Mouse (Mus musculus): ENCODE results near the gene Lipc. TPM values are rescaled to one million over a fixed set of nuclear protein-coding genes. Genes with fewer than 3 reads are reported as not detected.

Gene Lipc
- polyA plus RNA-seq, 2 experiments: 0.38 TPM; not detected in 1

DNA sequence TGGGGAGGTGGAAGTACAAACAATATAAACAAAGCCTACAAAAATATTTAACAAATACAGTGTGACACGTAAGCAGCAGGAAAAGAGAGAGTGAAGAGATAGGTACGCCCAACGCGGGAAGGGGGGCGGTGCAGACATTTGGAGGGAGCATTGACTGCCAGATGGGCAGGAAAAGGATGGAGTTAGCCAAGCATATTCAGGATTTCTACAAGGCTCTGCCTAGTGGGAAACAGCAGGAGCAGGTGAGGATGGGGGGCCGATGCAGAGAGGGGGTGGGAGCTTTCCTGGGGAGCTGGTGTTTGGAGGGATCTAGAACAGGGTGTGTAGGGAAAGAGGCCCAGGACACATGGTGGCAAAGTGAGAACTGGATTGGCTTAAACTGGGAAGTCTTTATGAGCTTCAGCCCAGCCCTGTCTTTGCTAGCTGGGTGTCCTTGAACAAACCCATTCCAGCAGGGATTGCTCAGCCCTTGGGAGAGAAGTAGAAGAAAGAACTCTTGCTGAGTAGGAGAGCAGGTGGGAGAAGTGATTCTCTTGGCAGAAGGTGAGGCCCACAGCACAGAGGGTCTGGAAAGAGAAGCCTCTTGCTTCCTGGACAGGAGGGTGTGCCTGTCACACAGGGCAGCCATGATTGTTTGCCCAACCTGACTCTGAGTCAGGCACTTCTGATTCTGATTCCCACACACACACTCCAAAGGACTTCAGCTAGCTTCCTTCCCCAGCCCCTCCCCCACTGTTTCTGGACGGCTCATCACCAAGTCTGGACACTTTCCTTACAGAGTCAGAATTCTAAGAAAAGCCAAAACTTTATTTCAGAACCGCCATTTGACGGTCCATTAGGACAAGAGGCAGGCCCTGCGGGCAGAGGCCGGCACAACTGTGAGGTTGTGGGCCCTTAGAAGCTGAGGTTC, 49.0 kb downstream of the Lipc start:
- H3K9me3 ChIP-seq (ENCODE audit: control insufficient read depth, low read length): no peaks in the 10 kb centered on the region
- TF ChIP-seq POLR2A (IDR thresholded peaks at IDR 0.05; ENCODE audit: borderline replicate concordance, extremely low read depth, insufficient read depth, insufficient read length): no peak

DNA sequence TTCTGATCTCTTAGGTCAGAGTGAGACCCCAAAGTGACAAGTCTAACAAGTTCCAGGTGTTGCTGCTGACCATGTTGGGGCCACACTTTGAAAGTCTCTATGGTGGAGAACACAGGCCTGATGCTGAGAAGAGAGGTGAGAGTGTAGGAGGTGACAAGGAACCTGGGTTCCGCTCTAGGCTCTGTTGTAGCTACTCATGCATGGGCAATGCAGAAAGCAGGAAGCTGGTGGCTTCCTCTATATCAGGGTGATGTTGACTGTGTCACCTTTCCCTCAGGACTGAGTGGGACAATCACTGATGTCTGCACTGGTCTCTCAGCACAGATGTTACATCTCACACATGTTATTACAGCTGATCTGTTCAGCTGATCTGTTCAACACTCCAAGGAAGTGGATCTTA, 57.8 kb downstream of the Lipc start:
- no peak overlapping the region for H3K4me2 ChIP-seq (replicated peaks; ENCODE audit: low read depth, low read length, severe bottlenecking)
- H3K27me3 ChIP-seq (ENCODE audit: control insufficient read depth, insufficient read depth, low read length): no peaks in the 10 kb centered on the region
- H3K9ac ChIP-seq (ENCODE audit: low read depth, low read length, severe bottlenecking): no peak overlapping the region
- peaks cover 3% of the 10 kb centered on the region; the same call in 1 of the 2 replicates for H3K4me1 ChIP-seq (ENCODE audit: control insufficient read depth, insufficient read depth, low read length)
- no peak for DNase-seq (ENCODE audit: low spot score)
- no peak for TF ChIP-seq POLR2A (IDR thresholded peaks at IDR 0.05; ENCODE audit: borderline replicate concordance, extremely low read depth, insufficient read depth, insufficient read length)
- WGBS: 88% methylated on average over 1 of the region's 1 CpGs
- no peaks in the 10 kb centered on the region for H3K36me3 ChIP-seq (ENCODE audit: control insufficient read depth, insufficient read depth, low read length)
- no peaks in the 10 kb centered on the region for H3K9me3 ChIP-seq (ENCODE audit: control insufficient read depth, low read length)
- H3K4me3 ChIP-seq (replicated peaks; ENCODE audit: low read length): no peak overlapping the region
- H3K27ac ChIP-seq (replicated peaks; ENCODE audit: low read depth, low read length): no peak overlapping the region
- no peak for ATAC-seq (ENCODE audit: low FRiP score, low read depth)

More for the DNA sequence above, 49.0 kb downstream of the Lipc start:
- Histone ChIP-seq H3K36me3 (ENCODE audit: control insufficient read depth, insufficient read depth, low read length) (no peaks in the 10 kb centered on the region), H3K9ac (ENCODE audit: low read depth, low read length, severe bottlenecking) (no peak overlapping the region), H3K4me3 (replicated peaks; ENCODE audit: low read length) (no peak overlapping the region), H3K4me1 (ENCODE audit: control insufficient read depth, insufficient read depth, low read length) (no peaks in the 10 kb centered on the region), H3K4me2 (replicated peaks; ENCODE audit: low read depth, low read length, severe bottlenecking) (no peak overlapping the region), H3K27me3 (ENCODE audit: control insufficient read depth, insufficient read depth, low read length) (no peaks in the 10 kb centered on the region), H3K27ac (replicated peaks; ENCODE audit: low read depth, low read length) (no peak overlapping the region)
- ATAC-seq (ENCODE audit: low FRiP score, low read depth): no peak
- DNase-seq (ENCODE audit: low spot score): no peak
- 95% methylated on average over 11 of the region's 11 CpGs for WGBS

DNA sequence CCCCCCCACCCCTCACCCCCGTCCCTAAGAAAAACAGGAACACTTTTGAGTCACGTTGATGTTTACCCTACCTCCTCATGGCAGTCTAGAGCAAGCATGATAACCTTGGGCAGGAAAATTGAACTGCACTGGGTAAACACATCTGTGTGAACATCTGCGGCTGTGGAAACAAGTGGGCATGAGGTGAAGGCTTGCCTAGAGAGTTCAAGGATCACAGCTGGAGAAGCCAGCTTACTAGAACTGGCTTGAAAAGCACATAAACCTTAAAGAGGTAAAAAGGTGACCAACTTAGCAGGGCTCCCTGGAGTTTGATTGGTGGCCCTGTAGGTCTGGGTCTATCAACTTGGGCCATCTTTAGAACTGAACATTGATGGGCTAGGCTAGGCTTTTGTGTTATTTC, 58.5 kb downstream of the Lipc start:
- Histone ChIP-seq H3K4me2 (replicated peaks; ENCODE audit: low read depth, low read length, severe bottlenecking) (no peak overlapping the region), H3K4me3 (replicated peaks; ENCODE audit: low read length) (no peak overlapping the region), H3K9me3 (ENCODE audit: control insufficient read depth, low read length) (no peaks in the 10 kb centered on the region), H3K27ac (replicated peaks; ENCODE audit: low read depth, low read length) (no peak overlapping the region), H3K9ac (ENCODE audit: low read depth, low read length, severe bottlenecking) (no peak overlapping the region), H3K27me3 (ENCODE audit: control insufficient read depth, insufficient read depth, low read length) (no peaks in the 10 kb centered on the region), H3K4me1 (ENCODE audit: control insufficient read depth, insufficient read depth, low read length) (peaks cover 3% of the 10 kb centered on the region; the same call in 1 of the 2 replicates), H3K36me3 (ENCODE audit: control insufficient read depth, insufficient read depth, low read length) (no peaks in the 10 kb centered on the region)
- 52% methylated on average over 3 of the region's 3 CpGs for WGBS
- no peak for TF ChIP-seq POLR2A (IDR thresholded peaks at IDR 0.05; ENCODE audit: borderline replicate concordance, extremely low read depth, insufficient read depth, insufficient read length)
- ATAC-seq (ENCODE audit: low FRiP score, low read depth) (no peak), DNase-seq (ENCODE audit: low spot score) (no peak)

DNA sequence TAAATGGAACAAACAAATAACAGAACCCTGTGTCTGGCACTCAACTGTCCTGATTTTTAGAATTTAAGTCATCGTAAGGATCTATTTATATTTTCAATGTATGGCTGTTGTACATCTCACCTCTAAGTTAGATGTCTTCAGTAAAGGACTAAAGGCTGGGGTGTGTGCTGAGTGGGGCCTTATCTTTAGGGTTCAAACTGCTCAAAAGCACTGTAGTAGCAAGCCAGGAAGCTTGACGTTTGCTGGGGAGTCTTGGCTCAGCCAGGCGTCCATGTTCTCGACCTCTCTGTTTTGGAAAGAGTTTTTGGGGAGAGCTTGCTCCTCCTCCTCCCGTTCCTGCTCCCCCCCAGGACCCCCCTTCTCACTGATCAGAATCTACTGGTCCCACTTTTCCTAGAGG, 59.4 kb downstream of the Lipc start:
- no peaks in the 10 kb centered on the region for H3K36me3 ChIP-seq (ENCODE audit: control insufficient read depth, insufficient read depth, low read length)
- no peak overlapping the region for H3K4me3 ChIP-seq (replicated peaks; ENCODE audit: low read length)
- TF ChIP-seq POLR2A (IDR thresholded peaks at IDR 0.05; ENCODE audit: borderline replicate concordance, extremely low read depth, insufficient read depth, insufficient read length): no peak
- no peak overlapping the region for H3K4me2 ChIP-seq (replicated peaks; ENCODE audit: low read depth, low read length, severe bottlenecking)
- no peak overlapping the region for H3K9ac ChIP-seq (ENCODE audit: low read depth, low read length, severe bottlenecking)
- H3K4me1 ChIP-seq (ENCODE audit: control insufficient read depth, insufficient read depth, low read length): peaks cover 3% of the 10 kb centered on the region; the same call in 1 of the 2 replicates
- no peaks in the 10 kb centered on the region for H3K9me3 ChIP-seq (ENCODE audit: control insufficient read depth, low read length)
- WGBS: 85% methylated on average over 5 of the region's 5 CpGs
- no peak overlapping the region for H3K27ac ChIP-seq (replicated peaks; ENCODE audit: low read depth, low read length)
- DNase-seq (ENCODE audit: low spot score) (no peak), ATAC-seq (ENCODE audit: low FRiP score, low read depth) (no peak)
- no peaks in the 10 kb centered on the region for H3K27me3 ChIP-seq (ENCODE audit: control insufficient read depth, insufficient read depth, low read length)

DNA sequence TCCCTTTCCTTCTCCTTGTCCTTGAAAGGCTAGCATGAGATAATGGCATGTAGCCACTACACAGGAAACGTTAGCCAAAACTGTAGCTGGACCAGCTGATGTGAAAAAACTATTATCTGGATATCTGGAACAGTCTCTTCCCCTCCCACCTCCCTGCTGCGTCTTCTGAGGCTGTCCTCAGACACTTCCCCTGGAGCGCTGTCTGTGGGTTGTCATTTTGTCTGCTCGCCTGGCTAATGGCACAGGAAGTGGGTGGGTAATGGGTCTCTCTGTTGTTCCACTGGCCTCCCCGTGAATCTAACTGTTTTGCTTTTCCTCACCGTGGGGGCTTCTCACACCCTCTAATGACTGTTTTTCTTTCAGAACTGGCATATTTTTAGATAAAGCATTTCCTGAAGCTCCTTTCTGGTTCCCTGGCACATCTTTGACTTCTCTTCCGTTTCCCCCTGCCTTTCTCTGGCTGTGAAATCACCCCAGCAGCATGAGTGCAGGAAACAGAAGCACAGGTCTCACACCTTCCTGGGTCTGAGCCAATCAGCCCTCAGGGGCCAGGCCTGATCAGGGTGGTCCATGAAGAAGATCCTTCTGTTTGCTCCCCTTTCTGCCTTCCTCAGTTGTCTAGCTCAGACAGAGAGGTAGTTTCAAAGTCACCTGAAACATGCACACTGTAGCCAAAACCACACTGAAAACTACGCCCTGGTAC, 60.4 kb downstream of the Lipc start:
- 45% methylated on average over 8 of the region's 8 CpGs for WGBS
- Histone ChIP-seq H3K9ac (ENCODE audit: low read depth, low read length, severe bottlenecking) (no peak overlapping the region), H3K9me3 (ENCODE audit: control insufficient read depth, low read length) (no peaks in the 10 kb centered on the region)

More for the DNA sequence above, 60.4 kb downstream of the Lipc start:
- Histone ChIP-seq H3K27me3 (ENCODE audit: control insufficient read depth, insufficient read depth, low read length) (no peaks in the 10 kb centered on the region), H3K4me3 (replicated peaks; ENCODE audit: low read length) (no peak overlapping the region), H3K27ac (replicated peaks; ENCODE audit: low read depth, low read length) (no peak overlapping the region), H3K4me2 (replicated peaks; ENCODE audit: low read depth, low read length, severe bottlenecking) (no peak overlapping the region), H3K36me3 (ENCODE audit: control insufficient read depth, insufficient read depth, low read length) (no peaks in the 10 kb centered on the region), H3K4me1 (ENCODE audit: control insufficient read depth, insufficient read depth, low read length) (peaks cover 3% of the 10 kb centered on the region; the same call in 1 of the 2 replicates)
- no peak for DNase-seq (ENCODE audit: low spot score)
- TF ChIP-seq POLR2A (IDR thresholded peaks at IDR 0.05; ENCODE audit: borderline replicate concordance, extremely low read depth, insufficient read depth, insufficient read length): no peak
- ATAC-seq (ENCODE audit: low FRiP score, low read depth): no peak

Measured in limb, embryonic 14.5 days (tissue).